Mouse (Mus musculus) MEL (cell line): ENCODE results near the gene Edn2.

Source experiments
- CHD1 ChIP-seq: IDR thresholded peaks from 2 replicates; pipeline ENCODE4 v1.6.1; 2012; ENCODE audit warnings: low read depth, mild to moderate bottlenecking, inconsistent platforms, low read length, improper control_type of control experiment
- CTCF ChIP-seq, 3 experiments: IDR thresholded peaks in 2 of 3; conservative IDR thresholded peaks in 1 of 3; 2 replicates each; pipeline ENCODE4 v1.5.1; 2011 to 2012; ENCODE audit warnings: low read length in 3 of 3, low read depth in 2 of 3, mild to moderate bottlenecking in 2 of 3, improper control_type of control experiment in 1 of 3, inconsistent platforms in 1 of 3, mixed read lengths in 1 of 3, moderate library complexity in 1 of 3; ENCODE audit not compliant: control insufficient read depth in 1 of 3, insufficient read depth in 1 of 3, poor library complexity in 1 of 3, severe bottlenecking in 1 of 3
- E2F4 ChIP-seq: IDR thresholded peaks from 2 replicates; pipeline ENCODE4 v1.6.1; 2011; ENCODE audit warnings: low read depth, low read length, improper control_type of control experiment, borderline replicate concordance
- JUND ChIP-seq: IDR thresholded peaks from 2 replicates; pipeline ENCODE4 v1.6.1; 2011; ENCODE audit warnings: low read depth, mild to moderate bottlenecking, improper control_type of control experiment, low read length
- MAX ChIP-seq: IDR thresholded peaks from 2 replicates; pipeline ENCODE4 v1.6.1; 2011; ENCODE audit warnings: low read length, improper control_type of control experiment
- NELFE ChIP-seq: IDR thresholded peaks from 2 replicates; pipeline ENCODE4 v1.6.1; 2011; ENCODE audit warnings: low read depth, low read length, improper control_type of control experiment
- POLR2A ChIP-seq, 2 experiments: IDR thresholded peaks; 2 replicates each; pipeline ENCODE4 v1.6.1; 2011 to 2012; ENCODE audit warnings: low read length in 2 of 2, mild to moderate bottlenecking in 2 of 2, control low read depth in 1 of 2, improper control_type of control experiment in 1 of 2, low read depth in 1 of 2, moderate library complexity in 1 of 2; ENCODE audit not compliant: control insufficient read depth in 1 of 2, insufficient read depth in 1 of 2, poor library complexity in 1 of 2
- RCOR1 ChIP-seq: IDR thresholded peaks from 2 replicates; pipeline ENCODE4 v1.6.1; 2012; ENCODE audit warnings: low read depth, mild to moderate bottlenecking, inconsistent platforms, low read length, improper control_type of control experiment

GRCm38 (mm10) chr4:120128033-120128432 is 33.0 kb upstream of the Edn2 start:
- TF ChIP-seq CTCF (IDR thresholded peaks at IDR 0.05 in 2 of 3, conservative IDR thresholded peaks at IDR 0.05 in 1 of 3; ENCODE audit: control insufficient read depth in 1 of 3, insufficient read depth in 1 of 3, low read depth in 2 of 3, low read length in 3 of 3, poor library complexity in 1 of 3, severe bottlenecking in 1 of 3) (no peak), POLR2A (IDR thresholded peaks at IDR 0.05; ENCODE audit: control insufficient read depth in 1 of 2, insufficient read depth in 1 of 2, low read depth in 1 of 2, low read length in 2 of 2, poor library complexity in 1 of 2) (no peak), JUND (no peak), RCOR1 (no peak), MAX (no peak), NELFE (no peak), E2F4 (no peak), CHD1 (no peak)
